Mouse (Mus musculus) mouse embryonic stem cell (cell line): ENCODE data around the gene Kdelr3.

Experiments
- in situ Hi-C, 2 experiments: fragments of 300-500 bp; cut with MboI; formaldehyde crosslinking; loops; 1 replicate in 1 of 2; 3 replicates in 1 of 2; pipeline ENCODE4 v1.14.3; 2019 to 2020; ENCODE audit warnings: low sequenced_read_pairs in 2 of 2, low pct_unique_long_range_greater_than_20kb in 1 of 2, mixed read lengths in 1 of 2; ENCODE audit not compliant: unreplicated experiment in 1 of 2

Kdelr3 gene

GRCm38 (mm10) chr15:79507055-79507828 is 9.0 kb upstream of the Kdelr3 start:
- in situ Hi-C loops, result no loop called here

DNA sequence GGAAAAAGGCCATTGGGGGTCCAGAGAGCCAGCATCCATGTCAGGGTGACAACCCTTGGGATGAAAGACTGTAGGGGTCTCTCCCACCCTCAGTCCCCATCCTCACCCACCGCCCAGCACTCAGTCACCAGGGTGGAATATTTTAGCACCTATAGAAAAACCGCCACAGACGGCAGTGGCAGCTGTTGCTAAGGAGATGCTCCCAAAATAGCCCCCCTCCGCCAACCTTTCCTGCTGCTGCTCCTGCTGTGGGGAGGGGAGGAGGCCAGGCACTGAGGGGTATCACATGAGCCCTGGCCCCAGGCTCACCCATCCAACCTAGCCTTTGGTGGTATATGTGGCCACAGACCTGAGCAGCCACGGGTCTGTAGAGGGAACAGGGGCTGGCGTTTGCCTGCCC is 6.2 kb upstream of the Kdelr3 start:
- in situ Hi-C loops, result no loop called here

- in situ Hi-C loops, result no loop called here
These were observed 5.8 kb upstream of the Kdelr3 start for GRCm38 (mm10) chr15:79510425-79510824.

DNA sequence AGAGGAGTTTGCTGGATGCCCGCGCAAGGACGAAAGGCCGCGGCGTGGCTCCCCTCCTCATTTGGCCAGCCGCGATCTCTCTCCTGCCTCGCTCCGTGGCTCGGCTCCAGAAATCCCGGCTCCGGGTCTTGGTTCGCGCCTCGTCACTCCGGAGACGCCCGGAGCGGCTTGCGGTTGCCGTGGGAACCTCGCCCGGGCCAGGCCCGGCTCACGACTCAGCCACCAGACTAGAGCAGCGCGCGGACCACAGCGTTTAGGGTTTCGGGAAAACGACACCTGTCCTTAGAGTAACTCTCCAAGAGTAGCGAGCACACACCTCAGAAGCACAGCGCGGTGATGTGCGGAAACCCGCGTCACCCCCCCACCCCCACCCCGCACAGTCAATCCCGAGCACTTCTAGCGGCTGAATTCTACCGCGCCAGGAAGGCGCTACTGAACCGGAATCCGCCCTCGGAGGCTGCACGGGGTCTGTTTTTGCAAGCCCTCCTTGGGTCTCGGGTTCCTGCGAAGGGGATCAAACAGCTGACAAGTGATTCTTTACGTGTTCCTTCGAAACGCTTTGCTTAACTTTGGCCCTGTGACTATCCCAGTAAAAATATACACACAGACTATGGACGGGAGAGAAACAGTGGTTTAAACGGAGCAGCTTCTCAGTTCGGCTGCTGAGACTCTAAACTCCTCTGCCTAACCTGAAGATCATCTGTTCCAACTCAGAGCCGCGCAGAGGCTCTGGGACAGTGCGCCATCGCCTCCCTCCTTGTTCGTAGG is 4.5 kb upstream of the Kdelr3 start:
- in situ Hi-C loops, result no loop called here

DNA sequence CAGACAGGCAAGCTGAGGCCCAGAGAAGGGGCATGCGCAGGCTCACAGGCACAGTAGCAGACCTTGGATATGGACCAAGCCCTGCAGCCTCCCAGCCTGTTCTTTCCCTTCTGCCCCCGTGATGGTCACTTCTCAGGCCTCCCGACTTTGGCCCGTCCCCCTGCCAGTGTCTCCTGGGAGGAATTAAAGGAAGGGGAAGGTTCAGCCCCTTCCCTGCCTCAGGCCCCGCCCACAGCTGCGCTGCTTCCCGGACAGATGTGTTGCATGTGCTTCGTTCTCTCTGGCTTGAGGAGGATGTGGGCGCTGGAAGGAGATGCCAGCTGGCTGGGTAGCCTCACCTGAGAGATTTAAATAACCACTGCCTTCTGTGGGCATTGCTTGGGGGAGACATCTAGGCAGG is 2.3 kb upstream of the Kdelr3 start:
- in situ Hi-C loops, result no loop called here

GRCm38 (mm10) chr15:79517710-79518109 is 1.5 kb downstream of the Kdelr3 start:
- in situ Hi-C loops, result no loop called here

GRCm38 (mm10) chr15:79518571-79518970 is 2.4 kb downstream of the Kdelr3 start:
- in situ Hi-C loops, result no loop called here

DNA sequence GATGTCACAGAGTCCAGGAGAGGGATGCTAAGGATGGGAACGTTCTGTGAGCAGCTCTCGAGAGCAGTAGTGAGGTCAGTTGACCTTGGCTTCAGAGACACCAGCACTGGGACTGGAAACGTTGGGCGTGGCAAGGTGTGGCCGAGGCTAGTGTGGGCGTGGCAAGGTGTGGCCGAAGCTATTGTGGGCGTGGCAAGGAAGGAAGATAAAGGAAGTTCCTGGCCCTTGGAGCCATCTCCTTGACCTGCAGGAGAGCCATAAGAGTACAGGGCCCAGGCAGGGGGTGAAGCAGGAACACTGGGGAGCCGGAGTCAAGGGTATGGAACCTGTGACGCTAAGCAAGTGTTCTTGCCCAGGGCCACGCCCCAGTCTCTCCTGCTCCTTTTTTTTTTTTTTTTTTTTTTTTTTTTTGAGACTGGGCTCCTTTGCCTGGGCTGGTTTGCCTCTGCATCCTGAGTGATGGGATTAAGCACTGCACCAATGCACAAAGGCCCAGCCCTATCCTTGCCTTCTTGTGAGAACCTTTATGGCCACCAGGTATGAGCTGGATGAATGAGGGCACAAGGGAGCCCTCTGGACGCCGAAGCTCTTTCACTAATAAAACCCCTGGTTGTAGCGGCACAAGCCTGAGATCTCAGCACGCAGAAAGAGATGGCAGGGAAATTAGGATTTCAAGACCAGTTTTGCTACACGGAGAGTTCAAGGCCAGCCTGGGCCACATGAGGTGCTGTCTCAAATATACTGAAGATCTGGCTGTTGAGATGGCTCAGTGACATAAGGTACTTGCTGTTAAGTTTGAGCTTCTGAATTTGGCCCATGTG is 3.4 kb downstream of the Kdelr3 start:
- in situ Hi-C loops, result no loop called here

DNA sequence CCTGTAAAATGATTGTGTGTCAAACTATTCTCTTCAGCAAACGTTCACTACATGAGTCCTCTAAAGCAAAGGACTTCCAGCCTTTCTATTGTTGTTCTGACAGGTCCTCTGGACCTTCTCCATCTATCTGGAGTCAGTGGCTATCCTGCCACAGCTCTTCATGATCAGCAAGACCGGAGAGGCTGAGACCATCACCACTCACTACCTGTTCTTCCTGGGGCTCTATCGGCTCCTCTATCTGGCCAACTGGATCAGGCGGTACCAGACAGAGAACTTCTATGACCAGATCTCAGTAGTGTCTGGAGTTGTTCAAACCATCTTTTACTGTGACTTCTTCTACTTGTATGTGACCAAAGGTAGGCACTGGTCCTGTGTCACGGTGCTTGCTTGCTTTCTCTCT is 9.4 kb downstream of the Kdelr3 start:
- in situ Hi-C loops, result no loop called here

- in situ Hi-C loops, result no loop called here
These were observed 10.0 kb downstream of the Kdelr3 start for GRCm38 (mm10) chr15:79525979-79526768.

DNA sequence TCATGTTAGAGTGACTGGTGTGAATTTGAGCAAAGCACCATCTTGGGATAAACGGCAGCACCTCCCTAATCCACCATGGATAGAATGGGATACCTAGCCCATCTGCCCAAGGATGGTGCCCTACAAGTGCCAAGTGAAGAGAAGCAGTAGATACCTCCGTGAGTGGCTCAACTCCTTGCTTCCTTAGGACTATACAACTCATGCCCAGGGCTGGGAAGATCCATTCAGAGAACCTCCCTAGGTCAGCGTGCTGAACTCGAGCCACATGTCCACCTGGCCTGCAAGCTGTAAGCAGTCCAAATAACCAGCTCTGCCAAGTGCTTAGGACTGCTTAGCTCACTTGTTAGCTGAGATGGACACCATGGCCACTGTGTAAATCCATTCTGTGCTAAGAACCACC is 11.0 kb downstream of the Kdelr3 start:
- in situ Hi-C loops, result no loop called here

DNA sequence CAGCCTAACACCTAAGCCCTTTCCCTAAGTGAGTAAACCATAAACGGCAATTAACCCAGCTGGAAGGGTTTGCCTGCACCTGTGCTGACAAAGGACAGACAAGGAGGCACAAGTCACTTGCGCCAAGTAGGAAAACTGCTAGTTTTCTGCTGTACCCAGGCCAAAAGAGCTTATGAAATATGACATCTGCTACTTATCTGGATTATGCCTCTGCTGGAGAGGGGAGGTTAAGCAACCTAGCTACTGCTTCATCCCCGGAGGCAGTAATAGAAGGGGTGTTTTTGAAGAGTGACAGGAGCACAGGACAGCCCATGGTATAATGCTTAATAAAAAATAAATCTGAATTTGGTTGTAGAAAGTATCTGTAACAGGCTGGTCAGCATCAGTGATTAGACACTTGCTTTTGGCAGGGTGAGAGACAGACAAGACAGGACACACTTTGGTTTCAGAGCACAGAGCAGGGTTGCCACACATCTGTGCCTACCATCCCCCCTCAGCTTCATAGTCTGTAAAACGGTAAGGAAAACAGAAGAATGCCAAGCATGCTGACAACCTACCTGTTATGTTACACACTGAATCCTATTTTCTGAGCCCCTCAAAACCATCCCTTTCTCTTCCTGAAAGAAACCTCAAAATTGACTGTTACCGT is 11.9 kb downstream of the Kdelr3 start:
- in situ Hi-C loops, result no loop called here

DNA sequence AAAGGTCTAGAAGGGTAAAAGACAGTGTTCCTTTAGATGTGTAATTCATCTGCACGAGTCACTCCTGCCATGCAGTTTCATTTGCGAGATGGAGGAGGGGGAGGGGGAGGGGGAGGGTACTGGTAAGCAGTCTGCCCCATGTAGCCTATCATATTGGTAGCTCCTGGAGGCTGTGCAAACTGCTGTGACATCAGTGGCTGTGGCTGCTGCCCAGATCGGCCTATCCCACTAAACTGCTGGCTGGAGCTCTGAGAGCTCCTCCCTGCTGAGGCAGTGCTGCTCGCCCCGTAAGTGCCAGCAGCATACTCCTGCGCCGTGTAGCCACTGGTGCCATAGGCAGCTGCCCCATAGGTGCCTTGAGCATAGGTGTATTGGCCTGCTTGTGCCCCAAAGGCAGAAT is 13.7 kb downstream of the Kdelr3 start:
- in situ Hi-C loops, result no loop called here

DNA sequence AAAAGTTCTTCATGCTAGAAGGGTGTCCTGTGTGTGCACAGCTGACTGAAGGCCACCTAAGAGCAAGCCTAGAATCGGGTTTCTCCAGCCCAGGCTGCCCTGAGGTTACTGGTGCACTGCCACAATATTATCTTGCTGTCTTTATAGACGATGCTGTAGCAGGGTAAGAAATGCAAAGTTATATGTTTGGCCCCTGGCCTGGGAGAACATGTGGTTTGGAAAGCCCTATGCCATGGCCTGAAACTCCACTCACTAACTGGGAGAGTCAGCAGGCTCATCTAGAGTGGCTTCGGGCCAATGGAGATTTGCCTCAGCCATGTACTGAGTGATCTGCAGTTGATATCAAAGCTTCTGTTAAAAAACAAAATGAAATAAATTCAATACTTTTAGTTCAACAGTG is 17.6 kb downstream of the Kdelr3 start:
- in situ Hi-C loops, result no loop called here

GRCm38 (mm10) chr15:79543968-79544367 is 27.8 kb downstream of the Kdelr3 start:
- in situ Hi-C loops, result no loop called here

- in situ Hi-C loops, result no loop called here
These were observed 29.3 kb downstream of the Kdelr3 start for GRCm38 (mm10) chr15:79545496-79545895.

DNA sequence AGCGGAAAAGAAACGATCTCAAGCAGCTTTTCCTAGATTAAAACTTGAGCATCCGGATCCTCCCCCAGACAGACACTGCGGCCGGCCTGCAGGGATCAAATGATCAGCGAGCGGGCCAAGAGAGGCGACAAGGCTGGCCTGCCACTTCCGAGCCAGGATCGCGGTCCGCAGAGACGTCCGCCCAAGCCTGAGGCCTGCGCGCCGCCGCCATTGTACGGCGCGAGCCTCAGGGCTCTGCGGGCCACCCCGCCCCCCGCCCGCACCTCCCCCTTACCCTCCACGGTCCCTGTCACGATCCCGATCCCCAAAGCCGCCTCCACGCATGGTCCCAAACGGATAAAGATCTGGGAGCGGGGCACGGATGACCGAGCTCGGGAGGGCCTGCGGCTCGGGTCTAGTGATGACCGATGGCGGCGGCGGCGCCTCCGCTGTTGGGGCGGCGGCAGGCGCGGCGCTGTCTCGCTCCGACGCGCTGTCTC is 29.7 kb downstream of the Kdelr3 start:
- in situ Hi-C loops, result no loop called here
